Mouse (Mus musculus): ENCODE measurements at regions not wholly inside any gene's neighbourhood (a gene's known extent, or its start where the extent isn't known, plus 50 kb on each side); places are given as distances from the start of the nearest gene placed in this dataset.
"Not testable (repeated sequence)": the region's sequence is repeated elsewhere in the genome, so short reads cannot be mapped to it uniquely, and the experiment has no call there.

- ATAC-seq (ENCODE audit: low TSS enrichment) = no peak
These were observed 69.9 kb downstream of the Fbxo4 start for GRCm38 (mm10) chr15:3909471-3909870.

- ATAC-seq (ENCODE audit: low TSS enrichment) = no peak
These were observed 70.7 kb downstream of the Fbxo4 start for GRCm38 (mm10) chr15:3908721-3909120.

GRCm38 (mm10) chr15:3905548-3905947 is 73.8 kb downstream of the Fbxo4 start:
- ATAC-seq (ENCODE audit: low TSS enrichment) = no peak

DNA sequence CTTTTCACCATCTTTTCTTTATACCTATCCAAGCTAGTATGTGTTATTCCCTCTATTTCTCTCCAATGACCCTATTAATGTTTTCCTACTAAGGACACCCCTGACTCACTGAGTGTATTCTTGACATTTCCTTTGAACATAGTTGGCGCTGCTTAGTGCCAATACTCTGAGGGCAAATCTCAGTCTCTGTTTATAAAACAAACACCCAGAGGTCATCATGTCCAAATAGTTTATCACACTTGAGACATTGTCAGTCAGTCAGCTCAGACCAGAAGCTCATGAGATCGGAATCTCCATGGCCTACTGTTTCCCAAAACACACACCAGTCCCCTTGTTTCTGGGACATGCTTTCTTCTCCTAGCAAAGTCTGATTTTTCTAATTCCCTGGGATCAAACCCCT is 100.9 kb downstream of the Fbxo4 start:
- ATAC-seq (ENCODE audit: low TSS enrichment) = no peak

DNA sequence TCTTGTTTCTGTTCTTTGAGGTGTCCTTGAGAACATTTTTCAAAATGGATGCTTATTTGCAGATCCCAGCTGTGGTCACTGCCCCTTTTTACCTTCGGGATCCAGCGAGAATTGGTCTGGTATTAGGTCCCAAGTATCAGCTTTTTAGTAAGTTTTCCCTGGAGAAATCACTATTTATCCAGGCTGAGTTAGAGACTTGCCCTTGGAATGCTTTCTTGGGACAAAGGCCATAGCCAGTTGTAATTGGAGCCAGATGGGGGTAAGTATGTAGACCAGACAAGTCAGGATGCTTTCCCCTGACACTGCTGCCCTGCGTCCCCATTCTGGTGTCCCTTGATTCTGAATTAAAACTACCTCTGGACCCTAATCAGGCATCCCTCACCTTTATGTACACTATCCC is 101.9 kb downstream of the Fbxo4 start:
- no peak for ATAC-seq (ENCODE audit: low TSS enrichment)

- ATAC-seq (ENCODE audit: low TSS enrichment) = not testable (repeated sequence)
These were observed 104.0 kb downstream of the Fbxo4 start for GRCm38 (mm10) chr15:3875210-3875861.

GRCm38 (mm10) chr15:3831802-3832201 is 147.6 kb downstream of the Fbxo4 start:
- no peak for ATAC-seq (ENCODE audit: low TSS enrichment)

DNA sequence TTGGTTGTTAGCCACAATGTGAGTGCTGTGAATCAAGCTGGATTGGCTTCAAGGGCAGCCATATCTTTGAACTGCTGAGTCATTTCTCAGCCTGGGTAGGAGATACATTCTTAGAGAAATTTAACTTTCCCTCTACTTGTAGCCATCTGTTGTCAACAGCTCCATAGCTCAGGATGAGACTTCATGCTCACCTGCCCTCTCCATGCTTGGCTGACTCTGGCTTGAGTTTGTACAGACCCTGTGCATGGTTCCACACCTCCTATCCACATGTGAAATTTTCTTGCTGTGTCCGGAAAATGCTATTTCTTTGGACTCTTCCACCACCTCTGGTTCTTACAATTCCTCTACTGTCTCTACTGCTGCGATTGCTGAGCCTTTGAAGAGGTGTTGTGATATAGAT is 173.9 kb downstream of the Fbxo4 start:
- no peak for ATAC-seq (ENCODE audit: low TSS enrichment)

- ATAC-seq (ENCODE audit: low TSS enrichment) = no peak
These were observed 192.6 kb upstream of the Ghr start for GRCm38 (mm10) chr15:3775865-3776264.

DNA sequence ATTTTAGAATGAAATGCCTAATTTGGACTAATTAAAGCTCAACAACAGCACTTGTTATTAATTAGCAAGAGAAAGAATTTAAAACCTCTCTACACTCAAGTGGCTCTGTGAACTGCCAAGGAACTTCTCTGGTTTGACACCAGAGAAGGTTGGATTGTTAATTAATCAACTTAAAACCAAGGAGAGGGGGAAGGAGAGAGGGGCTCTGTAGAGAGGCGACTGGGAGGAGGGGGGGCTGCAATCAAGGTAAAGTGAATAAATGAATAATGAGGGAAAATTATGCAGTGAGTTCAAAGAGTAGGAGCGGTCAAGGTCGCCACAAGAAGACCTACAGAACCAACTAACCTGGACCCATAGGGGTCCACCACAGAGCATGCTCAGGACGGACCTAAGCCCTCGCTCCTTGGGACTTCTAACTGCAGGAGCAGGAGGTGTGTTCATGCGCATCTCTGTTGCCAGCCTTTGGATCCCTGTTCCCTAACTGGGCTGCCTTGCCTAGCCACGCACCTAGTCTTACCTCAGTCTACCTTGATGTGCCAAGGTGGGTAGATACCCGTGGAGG is 189.0 kb upstream of the Ghr start:
- no peak for ATAC-seq (ENCODE audit: low TSS enrichment)

DNA sequence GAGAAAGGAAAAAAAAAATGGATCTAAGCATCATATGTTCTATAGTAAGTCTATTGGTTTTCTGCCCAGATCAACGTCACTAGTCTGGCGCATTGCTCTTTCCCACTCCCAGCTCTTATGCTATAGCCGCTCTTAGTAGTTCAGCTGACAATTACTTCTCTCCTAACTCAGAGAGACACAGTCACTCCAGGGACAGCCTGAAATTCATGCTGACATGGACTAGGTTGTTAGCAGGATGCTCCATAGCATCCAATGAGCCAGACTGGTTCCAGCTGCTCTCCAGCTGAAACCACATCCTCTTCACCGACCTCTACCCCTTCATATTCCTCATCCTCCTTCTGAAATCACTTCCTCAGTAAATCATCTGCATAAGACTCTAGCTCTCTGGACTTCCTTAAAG is 187.0 kb upstream of the Ghr start:
- ATAC-seq (ENCODE audit: low TSS enrichment) = no peak; the same call in 1 of the 2 replicates

DNA sequence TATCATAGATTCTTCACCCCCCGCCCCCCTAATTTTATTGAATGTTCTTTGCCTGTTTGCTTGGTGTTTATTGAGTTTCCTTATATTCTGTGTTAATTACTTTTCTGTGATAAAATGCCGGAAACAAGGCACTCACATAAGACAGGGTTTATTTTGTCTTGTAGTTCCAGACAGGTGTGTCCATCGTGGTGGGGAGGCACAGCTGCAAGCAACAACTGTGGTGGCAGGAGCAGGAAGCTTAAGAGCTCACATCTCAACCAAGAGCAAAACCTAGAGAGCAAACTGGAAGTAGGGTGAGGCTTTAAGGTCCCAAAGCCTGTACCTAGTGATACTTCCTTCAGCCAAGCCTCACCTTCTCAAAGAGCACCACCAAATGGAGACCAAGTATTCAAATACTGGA is 181.4 kb upstream of the Ghr start:
- ATAC-seq (ENCODE audit: low TSS enrichment) = no peak

- no peak for ATAC-seq (ENCODE audit: low TSS enrichment)
These were observed 177.1 kb upstream of the Ghr start for GRCm38 (mm10) chr15:3760396-3760795.

DNA sequence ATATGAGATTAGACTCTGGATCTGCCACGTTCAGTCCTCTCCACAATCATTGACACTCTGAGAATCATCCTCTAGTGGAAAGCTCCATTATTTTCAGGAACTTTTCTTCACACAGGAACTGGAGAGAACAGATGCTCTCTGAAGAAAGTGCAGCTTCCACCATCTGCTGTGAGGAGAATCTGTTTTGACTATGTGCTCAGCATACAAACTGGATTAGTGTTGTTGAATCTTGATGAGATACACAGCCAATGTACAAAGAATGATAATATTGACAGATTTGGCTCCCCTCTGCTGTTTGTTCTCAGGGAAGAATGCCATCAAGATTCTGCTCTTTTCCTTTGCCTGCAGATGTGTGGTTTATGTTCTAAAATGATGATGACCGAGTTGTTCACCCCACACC is 172.3 kb upstream of the Ghr start:
- ATAC-seq (ENCODE audit: low TSS enrichment) = peak; percentile 94

DNA sequence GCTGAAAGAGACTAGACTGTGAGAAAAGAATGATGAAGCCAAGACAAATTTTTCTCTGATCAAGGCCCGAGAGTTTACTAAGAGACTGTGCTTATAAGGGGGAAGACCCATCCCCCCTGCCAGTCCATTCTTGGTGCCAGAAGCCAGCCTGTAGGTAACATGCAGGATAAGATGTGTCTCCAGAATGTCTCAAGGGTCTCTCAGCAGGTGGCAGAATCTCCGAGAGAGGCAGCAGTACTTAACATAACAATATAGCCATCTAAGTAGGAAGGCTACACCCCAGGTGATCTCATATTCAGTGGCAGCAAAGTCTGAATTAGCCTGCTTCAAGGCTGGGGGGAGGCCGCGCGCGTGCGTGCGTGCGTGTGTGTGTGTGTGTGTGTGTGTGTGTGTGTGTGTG is 164.8 kb upstream of the Ghr start:
- ATAC-seq (ENCODE audit: low TSS enrichment) = not testable (repeated sequence)

- no peak for ATAC-seq (ENCODE audit: low TSS enrichment)
These were observed 160.0 kb upstream of the Ghr start for GRCm38 (mm10) chr15:3743168-3743814.

- no peak for ATAC-seq (ENCODE audit: low TSS enrichment)
These were observed 158.9 kb upstream of the Ghr start for GRCm38 (mm10) chr15:3742191-3742590.

- ATAC-seq (ENCODE audit: low TSS enrichment) = no peak
These were observed 141.9 kb upstream of the Ghr start for GRCm38 (mm10) chr15:3725214-3725613.

GRCm38 (mm10) chr15:3720668-3721340 is 137.5 kb upstream of the Ghr start:
- ATAC-seq (ENCODE audit: low TSS enrichment) = peak; percentile 85

DNA sequence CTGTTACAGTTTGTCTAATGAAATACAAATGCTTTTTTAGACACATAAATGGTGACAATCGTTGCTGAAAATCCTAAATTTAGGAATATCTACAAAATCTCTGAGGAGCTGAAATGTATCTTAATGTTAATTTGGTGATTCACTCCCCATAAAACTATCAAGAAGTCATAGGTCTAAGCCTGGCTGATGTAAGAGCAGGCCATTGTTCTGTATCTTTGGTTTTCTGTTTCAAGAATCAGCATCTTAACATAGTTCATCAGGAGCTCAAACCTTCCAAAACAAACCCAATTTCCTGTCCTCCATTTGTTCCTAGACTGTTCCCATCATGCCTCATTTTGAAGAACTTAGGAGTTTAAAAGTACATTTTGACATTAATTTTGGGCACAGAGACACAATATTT is 128.5 kb upstream of the Ghr start:
- no peak for ATAC-seq (ENCODE audit: low TSS enrichment)

GRCm38 (mm10) chr15:3707089-3708078 is 124.1 kb upstream of the Ghr start:
- peak; percentile 72 for ATAC-seq (ENCODE audit: low TSS enrichment)
